Mouse (Mus musculus) MEL (cell line): ENCODE measurements around the gene Lzts2.

Experiments
- CTCF ChIP-seq, 3 experiments: IDR thresholded peaks in 2 of 3; conservative IDR thresholded peaks in 1 of 3; 2 replicates each; pipeline ENCODE4 v1.5.1; 2011 to 2012; ENCODE audit warnings: low read length in 3 of 3, low read depth in 2 of 3, mild to moderate bottlenecking in 2 of 3, improper control_type of control experiment in 1 of 3, inconsistent platforms in 1 of 3, mixed read lengths in 1 of 3, moderate library complexity in 1 of 3; ENCODE audit not compliant: control insufficient read depth in 1 of 3, insufficient read depth in 1 of 3, poor library complexity in 1 of 3, severe bottlenecking in 1 of 3
- ELF1 ChIP-seq: IDR thresholded peaks from 2 replicates; pipeline ENCODE4 v1.6.1; 2014; ENCODE audit warnings: low read depth, mild to moderate bottlenecking, inconsistent platforms, low read length, improper control_type of control experiment, moderate library complexity
- EP300 ChIP-seq, 2 experiments: IDR thresholded peaks; 2 replicates each; pipeline ENCODE4 v1.6.1; 2011; ENCODE audit warnings: improper control_type of control experiment in 2 of 2, low read length in 2 of 2, low read depth in 1 of 2, mild to moderate bottlenecking in 1 of 2
- NELFE ChIP-seq: IDR thresholded peaks from 2 replicates; pipeline ENCODE4 v1.6.1; 2011; ENCODE audit warnings: low read depth, low read length, improper control_type of control experiment
- NRF1 ChIP-seq: IDR thresholded peaks from 2 replicates; pipeline ENCODE4 v1.6.1; 2014; ENCODE audit warnings: low read depth, mild to moderate bottlenecking, inconsistent platforms, low read length, improper control_type of control experiment, moderate library complexity; ENCODE audit not compliant: poor library complexity, insufficient read depth, severe bottlenecking
- POLR2A ChIP-seq, 2 experiments: IDR thresholded peaks; 2 replicates each; pipeline ENCODE4 v1.6.1; 2011 to 2012; ENCODE audit warnings: low read length in 2 of 2, mild to moderate bottlenecking in 2 of 2, control low read depth in 1 of 2, improper control_type of control experiment in 1 of 2, low read depth in 1 of 2, moderate library complexity in 1 of 2; ENCODE audit not compliant: control insufficient read depth in 1 of 2, insufficient read depth in 1 of 2, poor library complexity in 1 of 2
- ZKSCAN1 ChIP-seq: IDR thresholded peaks from 2 replicates; pipeline ENCODE4 v1.6.1; 2012; ENCODE audit warnings: low read depth, mild to moderate bottlenecking, inconsistent platforms, low read length, improper control_type of control experiment, moderate library complexity

GRCm38 (mm10) chr19:44976636-44977035 is 37.6 kb upstream of the Lzts2 start:
- TF ChIP-seq CTCF (IDR thresholded peaks at IDR 0.05 in 2 of 3, conservative IDR thresholded peaks at IDR 0.05 in 1 of 3; ENCODE audit: control insufficient read depth in 1 of 3, insufficient read depth in 1 of 3, low read depth in 2 of 3, low read length in 3 of 3, poor library complexity in 1 of 3, severe bottlenecking in 1 of 3), result no peak
- TF ChIP-seq ELF1, result no peak
- TF ChIP-seq POLR2A (IDR thresholded peaks at IDR 0.05; ENCODE audit: control insufficient read depth in 1 of 2, insufficient read depth in 1 of 2, low read depth in 1 of 2, low read length in 2 of 2, poor library complexity in 1 of 2), result no peak
- no peak for TF ChIP-seq NRF1
- TF ChIP-seq NELFE, result no peak
- no peak for TF ChIP-seq EP300 (IDR thresholded peaks at IDR 0.05; ENCODE audit: low read depth in 1 of 2, low read length in 2 of 2)
- TF ChIP-seq ZKSCAN1, result no peak
